Mouse (Mus musculus): ENCODE data around the gene Dnmt3a. TPM values are rescaled to one million over a fixed set of nuclear protein-coding genes. Genes with fewer than 3 reads are reported as not detected.
A peak's percentile ranks its signal among the peaks of the same experiment; 100 is the strongest.

Dnmt3a gene
- total RNA-seq, 2 experiments from 2014 or later, result 124 to 136 TPM

DNA sequence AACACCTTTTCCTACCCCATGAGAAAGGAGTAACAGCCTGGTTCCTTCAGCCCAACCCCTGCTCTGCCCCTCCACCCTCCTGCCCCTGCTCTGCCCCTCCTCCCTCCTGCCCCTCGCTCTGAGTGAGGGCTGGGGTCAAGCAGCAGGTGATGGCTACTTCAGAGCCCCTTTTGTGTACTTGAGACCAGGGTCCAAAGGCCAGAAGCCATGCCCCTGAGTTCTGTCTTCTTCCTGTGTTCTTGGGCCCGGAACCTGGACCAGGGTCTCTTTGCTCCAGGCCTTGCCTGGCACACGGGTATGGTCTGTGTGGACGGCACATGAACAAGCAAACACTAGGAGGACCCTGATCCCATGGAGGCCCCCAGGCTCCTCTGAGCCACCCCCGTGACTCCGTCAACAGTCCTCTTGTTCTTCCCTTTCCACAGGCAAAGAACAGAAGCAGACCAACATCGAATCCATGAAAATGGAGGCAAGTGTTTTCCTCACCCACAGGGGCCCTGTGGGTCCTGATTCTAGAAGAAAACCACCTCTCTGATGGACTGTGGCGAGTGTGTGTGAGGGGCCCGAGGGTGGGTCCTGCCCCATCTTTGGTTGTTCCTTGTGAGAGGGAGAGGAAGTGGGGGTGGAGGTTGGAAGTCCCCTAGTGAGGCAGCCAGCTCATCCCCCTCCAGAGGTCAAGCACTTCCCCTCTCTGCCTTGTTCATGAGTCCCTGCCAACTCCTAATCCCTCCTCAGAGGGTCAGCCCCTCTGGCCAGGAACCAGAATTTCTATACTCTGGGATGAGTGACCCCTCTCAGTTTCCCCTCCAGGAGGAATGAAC is 66.8 kb downstream of the Dnmt3a start:
- no peak for DNase-seq (ENCODE audit: low spot score in 2 of 2)

- DNase-seq (ENCODE audit: low spot score in 2 of 2), result no peak
Observed at GRCm38 (mm10) chr12:3875474-3875873, 69.7 kb downstream of the Dnmt3a start.

DNA sequence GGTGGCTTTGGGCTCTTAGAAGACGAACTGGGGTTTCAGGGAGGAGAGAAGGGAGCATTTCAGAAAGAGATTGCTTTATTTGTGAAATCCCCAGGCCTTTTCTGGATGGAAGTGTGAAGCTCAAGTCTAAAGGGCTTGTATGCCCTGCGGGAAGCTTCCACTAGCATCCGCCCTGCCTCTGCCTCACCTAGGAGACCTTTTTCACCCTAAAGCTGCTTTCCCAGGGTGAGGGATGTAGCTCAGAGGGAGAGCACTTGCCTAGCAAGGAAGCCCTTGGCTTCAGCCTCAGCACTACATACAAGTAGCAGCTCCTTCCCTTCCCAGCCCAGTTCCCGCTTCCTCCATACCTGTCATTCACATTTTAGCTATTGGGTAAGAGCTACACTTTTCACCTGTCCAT is 71.6 kb downstream of the Dnmt3a start:
- no peak for DNase-seq (ENCODE audit: low spot score in 2 of 2)

DNA sequence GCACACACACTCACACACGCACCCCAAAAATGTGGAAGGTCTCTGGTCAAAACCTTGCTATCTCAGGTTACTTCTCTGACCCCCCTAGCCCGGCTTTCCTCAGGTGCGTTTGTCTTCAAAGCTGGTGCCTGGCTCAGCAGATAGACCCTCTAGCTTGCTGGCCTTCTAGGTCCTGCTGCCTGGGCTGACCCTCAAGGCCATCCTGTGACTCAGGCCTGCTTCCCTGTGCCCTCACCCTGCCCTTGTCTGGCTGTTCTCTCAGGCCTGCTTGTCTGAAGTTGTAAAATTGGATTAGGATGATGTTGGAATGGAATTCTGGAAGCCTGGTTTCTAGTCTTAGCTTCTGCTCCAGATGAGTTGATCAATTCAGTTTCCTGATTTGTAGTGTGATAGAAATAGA is 75.7 kb downstream of the Dnmt3a start:
- no peak for DNase-seq (ENCODE audit: low spot score in 2 of 2)

- no peak for DNase-seq (ENCODE audit: low spot score in 2 of 2)
Observed at GRCm38 (mm10) chr12:3884892-3885493, 79.2 kb downstream of the Dnmt3a start.

DNA sequence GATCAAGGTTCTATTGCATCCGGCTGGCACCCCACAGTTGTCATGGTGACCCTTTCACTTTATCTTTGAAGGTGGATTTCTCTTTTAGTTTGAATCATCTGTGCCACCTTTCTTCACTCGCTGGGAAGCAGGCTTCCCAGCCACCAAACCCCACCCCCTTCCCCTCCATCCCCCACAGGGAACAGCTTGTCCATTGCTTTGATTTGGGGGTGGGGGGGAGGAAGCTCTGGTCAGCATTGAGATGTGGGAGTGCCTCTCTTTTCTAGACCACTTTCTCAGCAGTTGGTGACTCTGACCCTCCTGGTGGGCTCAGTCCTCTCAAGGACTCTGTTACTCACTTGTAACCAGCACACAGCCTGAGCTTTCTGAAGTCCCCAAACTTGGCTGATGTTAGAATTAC is 80.8 kb downstream of the Dnmt3a start:
- DNase-seq (ENCODE audit: low spot score in 2 of 2), result no peak

- DNase-seq (ENCODE audit: low spot score in 2 of 2), result no peak
Observed at GRCm38 (mm10) chr12:3887515-3888325, 81.9 kb downstream of the Dnmt3a start.

- DNase-seq (ENCODE audit: low spot score in 2 of 2), result no peak
Observed at GRCm38 (mm10) chr12:3889875-3890635, 84.2 kb downstream of the Dnmt3a start.

- DNase-seq (ENCODE audit: low spot score in 2 of 2), result peak in 1 of 2 experiments; percentile 28
Observed at GRCm38 (mm10) chr12:3890753-3891751, 85.2 kb downstream of the Dnmt3a start.

DNA sequence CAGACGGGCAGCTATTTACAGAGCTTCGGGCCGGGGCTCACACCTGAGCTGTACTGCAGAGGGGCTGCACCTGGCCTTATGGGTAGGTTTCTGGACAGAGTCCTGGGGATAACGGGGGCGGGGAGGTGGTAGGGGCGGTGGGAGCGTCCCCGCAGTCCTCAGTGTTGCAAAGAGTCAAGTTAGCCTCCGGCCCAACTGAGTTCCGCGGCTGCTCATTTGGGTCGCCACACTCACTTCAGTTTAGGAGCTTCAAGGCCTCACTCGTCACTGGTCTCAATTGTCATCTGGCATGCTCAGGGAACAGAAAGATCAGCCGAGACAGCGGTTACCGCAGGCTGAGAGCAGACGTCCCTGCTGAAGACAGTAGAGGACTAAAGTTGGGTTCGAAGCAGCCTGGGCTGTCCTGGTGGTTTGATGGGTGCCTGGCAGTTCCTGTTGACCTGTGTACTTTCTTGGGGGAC is 86.0 kb downstream of the Dnmt3a start:
- no peak for DNase-seq (ENCODE audit: low spot score in 2 of 2)

DNA sequence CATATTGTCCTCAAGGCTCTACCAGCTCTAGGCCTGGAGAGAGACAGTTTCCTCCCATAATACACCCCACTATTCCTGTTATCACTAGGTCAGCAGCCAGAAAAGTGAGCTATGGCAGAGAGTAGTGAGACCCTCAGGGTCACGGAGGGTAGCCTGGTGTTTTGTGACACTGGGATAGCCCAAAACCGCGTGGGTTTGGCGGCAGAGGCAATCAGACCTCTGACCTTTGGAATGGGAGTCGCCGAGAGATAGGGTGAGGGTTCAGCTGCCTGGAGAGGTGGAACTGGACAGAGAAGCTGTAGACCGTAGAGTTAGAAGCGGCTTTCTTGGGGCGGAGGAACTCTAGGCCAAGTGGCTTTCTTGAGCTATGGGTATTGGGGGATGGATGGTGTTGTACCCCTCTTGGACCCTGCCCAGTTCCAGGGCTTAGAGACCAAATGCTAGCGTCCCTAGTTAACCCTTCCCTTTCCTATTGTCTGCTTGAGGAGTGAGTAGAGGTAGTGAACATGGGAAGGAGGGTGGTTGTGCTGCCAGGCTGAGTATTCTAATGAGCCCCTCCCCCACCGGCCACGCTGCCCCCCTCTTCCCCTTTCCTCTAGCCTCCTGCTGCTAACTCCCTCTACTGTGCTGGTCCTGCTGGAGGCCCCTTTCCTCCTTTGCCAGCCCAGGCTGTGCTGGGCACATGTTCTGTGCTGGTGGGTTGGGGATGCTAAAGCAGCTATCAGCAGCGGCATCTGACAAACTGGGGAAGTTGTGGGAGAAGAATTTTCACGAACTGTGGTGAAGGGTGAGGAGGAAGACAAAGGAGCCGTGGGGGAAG is 86.6 kb downstream of the Dnmt3a start:
- no peak for DNase-seq (ENCODE audit: low spot score in 2 of 2)

DNA sequence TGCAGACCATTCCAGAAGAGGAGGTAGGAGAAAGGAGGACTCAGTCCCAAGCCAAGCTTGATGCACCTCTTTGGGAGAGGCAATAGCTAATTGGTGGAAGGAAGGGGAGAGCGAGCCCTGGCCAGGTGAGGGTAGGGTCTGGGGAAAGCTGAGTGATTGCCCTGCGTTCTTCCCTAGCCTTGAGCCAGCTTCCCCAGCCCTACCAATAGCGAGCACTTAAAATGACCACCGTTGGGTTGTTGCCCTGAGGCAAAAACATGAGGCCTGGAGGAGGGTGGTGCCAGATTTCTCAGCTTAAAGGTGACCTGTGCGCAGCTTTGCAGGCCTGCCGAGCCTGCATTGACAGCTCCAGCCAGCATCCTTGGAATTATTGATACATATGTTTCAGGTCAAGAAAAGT is 87.5 kb downstream of the Dnmt3a start:
- DNase-seq (ENCODE audit: low spot score in 2 of 2), result no peak

GRCm38 (mm10) chr12:3894525-3894924 is 88.7 kb downstream of the Dnmt3a start:
- no peak for DNase-seq (ENCODE audit: low spot score in 2 of 2)

GRCm38 (mm10) chr12:3897057-3897545 is 91.3 kb downstream of the Dnmt3a start:
- no peak for DNase-seq (ENCODE audit: low spot score in 2 of 2)

GRCm38 (mm10) chr12:3898811-3899210 is 93.0 kb downstream of the Dnmt3a start:
- DNase-seq (ENCODE audit: low spot score in 2 of 2), result no peak

- no peak for DNase-seq (ENCODE audit: low spot score in 2 of 2)
Observed at GRCm38 (mm10) chr12:3905436-3905835, 99.6 kb downstream of the Dnmt3a start.

DNA sequence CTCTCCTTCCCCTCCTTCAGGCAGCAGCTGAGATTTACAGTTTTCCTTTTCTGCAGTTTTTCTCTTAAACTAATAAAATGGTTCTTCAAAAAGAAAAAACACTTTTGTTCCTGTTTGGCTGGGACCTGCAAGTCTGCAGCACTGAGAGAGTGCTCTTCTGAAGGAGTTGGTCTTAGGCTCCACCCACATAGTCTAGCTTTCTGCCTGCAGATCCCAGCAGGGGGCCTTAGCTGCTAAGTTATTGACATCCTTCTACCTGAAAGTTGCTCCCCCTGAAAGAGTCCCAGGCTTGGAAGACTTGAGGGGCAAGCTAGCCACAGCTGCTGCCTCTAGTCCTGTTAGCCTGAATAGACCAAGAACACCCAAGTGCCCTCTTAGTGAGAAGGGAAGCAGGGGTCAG is 100.5 kb downstream of the Dnmt3a start:
- DNase-seq (ENCODE audit: low spot score in 2 of 2), result no peak

GRCm38 (mm10) chr12:3907008-3907407 is 101.2 kb downstream of the Dnmt3a start:
- DNase-seq (ENCODE audit: low spot score in 2 of 2), result no peak

GRCm38 (mm10) chr12:3907418-3907817 is 101.6 kb downstream of the Dnmt3a start:
- no peak for DNase-seq (ENCODE audit: low spot score in 2 of 2)
